Mouse (Mus musculus) testis, adult 2 months (tissue): ENCODE measurements around the gene Dop1a.

ENCODE experiments used
- CTCF ChIP-seq: fragments of 200-500 bp; IDR thresholded peaks from 2 replicates; pipeline ENCODE4 v1.5.1; 2012; ENCODE audit warnings: low read depth, mild to moderate bottlenecking, inconsistent platforms, low read length, moderate library complexity; ENCODE audit not compliant: control insufficient read depth, insufficient read depth, insufficient replicate concordance
- POLR2A ChIP-seq: fragments of 200-500 bp; IDR thresholded peaks from 2 replicates; pipeline ENCODE4 v1.6.1; 2012; ENCODE audit warnings: low read depth, mild to moderate bottlenecking, inconsistent platforms, low read length, moderate library complexity; ENCODE audit not compliant: control insufficient read depth

DNA sequence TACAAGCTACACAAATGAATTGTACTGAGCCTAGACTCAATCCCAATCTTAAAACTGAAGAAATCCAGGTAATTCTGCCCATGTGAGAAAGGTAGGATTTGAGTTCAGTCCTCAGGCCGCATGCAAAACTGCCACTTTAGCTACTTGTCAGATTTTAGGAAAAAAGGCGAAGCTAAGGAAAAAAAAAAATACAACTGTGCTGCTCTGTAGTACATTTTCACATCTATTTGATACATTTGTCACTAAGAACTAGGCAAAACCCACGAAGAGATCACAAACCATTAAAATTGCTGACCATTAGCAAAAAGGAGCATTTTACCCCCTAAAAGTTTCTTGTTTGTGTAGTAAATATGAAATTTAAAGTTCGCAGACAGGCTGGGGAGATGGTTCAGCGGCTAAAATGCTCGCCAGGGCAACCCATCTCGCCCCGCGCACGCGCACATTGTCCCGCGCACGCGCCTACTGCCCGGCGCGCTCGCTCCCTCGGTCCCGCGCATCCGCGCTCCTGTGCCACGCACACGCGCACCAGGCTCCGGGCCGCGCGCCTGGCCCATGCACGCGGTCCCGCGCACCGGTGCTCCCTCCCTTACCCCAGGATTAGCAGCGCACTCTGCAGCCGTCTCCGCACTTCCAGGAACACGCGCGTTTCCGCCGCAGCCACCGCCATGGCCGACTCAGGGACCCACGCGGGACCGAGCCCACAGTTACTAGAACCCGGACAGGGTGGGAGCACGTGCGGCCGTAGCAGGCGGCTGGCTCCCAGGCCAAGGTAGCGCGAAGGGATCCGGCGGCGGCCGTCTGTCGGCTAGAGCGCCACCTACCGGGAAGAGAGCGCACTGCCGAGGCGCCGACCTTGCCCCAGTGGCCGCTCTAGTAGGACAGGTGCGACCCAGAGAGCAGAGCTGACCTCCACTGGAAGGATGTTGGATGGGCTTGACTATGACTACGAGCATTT lies 2.5 kb upstream of the Dop1a start, which contains the start of gene Ube2cbp:
- peak; percentile 92 for TF ChIP-seq CTCF
- TF ChIP-seq POLR2A, result peak; percentile 34; the same call in 1 of the 2 replicates
